Mouse (Mus musculus) hindbrain, embryonic 10.5 days (tissue): ENCODE data around the gene Poc1b. TPM values are rescaled to one million over a fixed set of nuclear protein-coding genes. Genes with fewer than 3 reads are reported as not detected.
"Not testable (repeated sequence)": the region's sequence is repeated elsewhere in the genome, so short reads cannot be mapped to it uniquely, and the experiment has no call there.

ENCODE experiments used
- DNase-seq: peaks from one replicate; pipeline ENCODE4 v3.0.0-alpha.2; 2017; ENCODE audit warnings: low spot score
- H3K27ac ChIP-seq: fragments of 300-500 bp; sonication (generic); 2 replicates; pipeline ENCODE4 v1.5.1; 2016; ENCODE audit warnings: mild to moderate bottlenecking, moderate library complexity
- H3K27me3 ChIP-seq: fragments of 300-500 bp; sonication (generic); 2 replicates; pipeline ENCODE4 v1.6.1; 2016; ENCODE audit warnings: mild to moderate bottlenecking; ENCODE audit not compliant: poor library complexity, insufficient read depth, severe bottlenecking
- H3K36me3 ChIP-seq: fragments of 300-500 bp; sonication (generic); 2 replicates; pipeline ENCODE4 v1.6.1; 2016; ENCODE audit warnings: mild to moderate bottlenecking, moderate library complexity
- H3K4me1 ChIP-seq: fragments of 300-500 bp; sonication (generic); replicated peaks from 2 replicates; pipeline ENCODE4 v1.6.1; 2016; ENCODE audit warnings: mild to moderate bottlenecking
- H3K4me3 ChIP-seq: fragments of 300-500 bp; sonication (generic); 2 replicates; pipeline ENCODE4 v1.5.1; 2016; ENCODE audit warnings: mild to moderate bottlenecking, moderate library complexity
- H3K9me3 ChIP-seq: fragments of 300-500 bp; sonication (generic); 2 replicates; pipeline ENCODE4 v1.6.1; 2016; ENCODE audit warnings: mild to moderate bottlenecking, moderate library complexity
- WGBS: fragments of 180-500 bp; shearing (Covaris S2); methylation state at CpG from one replicate; pipeline ENCODE4 v1.1.7; 2016; 5-methylcytosine and 5-hydroxymethylcytosine counted together
- polyA plus RNA-seq: library from polyadenylated mRNA; unstranded; fragments of >200 nt; fragmentation: Nextera tagmentation; extraction: Ambion mirVana; gene quantifications from 2 replicates; pipeline ENCODE4 v1.2.1, GENCODE M21; 2016

Poc1b gene
- polyA plus RNA-seq, 1 experiment from 2014 or later, result 27.6 TPM

GRCm38 (mm10) chr10:99146596-99146995 is 39.8 kb downstream of the Poc1b start:
- no peak for DNase-seq
- Histone ChIP-seq H3K4me3 (no peak overlapping the region), H3K27ac (no peak overlapping the region), H3K9me3 (no peaks in the 10 kb centered on the region), H3K4me1 (no peaks in the 10 kb centered on the region), H3K36me3 (peaks cover 47% of the 10 kb centered on the region), H3K27me3 (no peaks in the 10 kb centered on the region)
- 90% methylated on average over 8 of the region's 8 CpGs for WGBS

- no peak overlapping the region for H3K27ac ChIP-seq
- no peak for DNase-seq
- 92% methylated on average over 6 of the region's 6 CpGs for WGBS
- no peaks in the 10 kb centered on the region for H3K4me1 ChIP-seq
- H3K9me3 ChIP-seq, result no peaks in the 10 kb centered on the region
- no peaks in the 10 kb centered on the region for H3K27me3 ChIP-seq
- no peak overlapping the region for H3K4me3 ChIP-seq
- peaks cover 60% of the 10 kb centered on the region for H3K36me3 ChIP-seq
These were observed 43.2 kb downstream of the Poc1b start for GRCm38 (mm10) chr10:99150016-99150415.

- DNase-seq, result no peak
These were observed 44.7 kb downstream of the Poc1b start for GRCm38 (mm10) chr10:99151580-99151979.

GRCm38 (mm10) chr10:99152063-99152462 is 45.2 kb downstream of the Poc1b start:
- DNase-seq, result no peak
- 96% methylated on average over 6 of the region's 6 CpGs for WGBS

More at GRCm38 (mm10) chr10:99151580-99151979, 44.7 kb downstream of the Poc1b start:
- Histone ChIP-seq H3K4me3 (no peak overlapping the region), H3K36me3 (peaks cover 55% of the 10 kb centered on the region), H3K9me3 (no peaks in the 10 kb centered on the region), H3K4me1 (no peaks in the 10 kb centered on the region), H3K27ac (no peak overlapping the region), H3K27me3 (no peaks in the 10 kb centered on the region)
- WGBS, result 95% methylated on average over 1 of the region's 1 CpGs

GRCm38 (mm10) chr10:99154635-99155034 is 47.8 kb downstream of the Poc1b start:
- no peak for DNase-seq
- H3K27ac ChIP-seq, result no peak overlapping the region
- no peaks in the 10 kb centered on the region for H3K9me3 ChIP-seq
- no peaks in the 10 kb centered on the region for H3K4me1 ChIP-seq
- no peaks in the 10 kb centered on the region for H3K27me3 ChIP-seq
- H3K4me3 ChIP-seq, result no peak overlapping the region
- 87% methylated on average over 8 of the region's 8 CpGs for WGBS
- peaks cover 58% of the 10 kb centered on the region for H3K36me3 ChIP-seq

More at GRCm38 (mm10) chr10:99152063-99152462, 45.2 kb downstream of the Poc1b start:
- Histone ChIP-seq H3K9me3 (no peaks in the 10 kb centered on the region), H3K4me1 (no peaks in the 10 kb centered on the region), H3K27ac (no peak overlapping the region), H3K4me3 (no peak overlapping the region), H3K36me3 (peaks cover 56% of the 10 kb centered on the region), H3K27me3 (no peaks in the 10 kb centered on the region)

- DNase-seq, result no peak
- no peak overlapping the region for H3K4me3 ChIP-seq
- H3K27me3 ChIP-seq, result no peaks in the 10 kb centered on the region
- peaks cover 52% of the 10 kb centered on the region for H3K36me3 ChIP-seq
- 94% methylated on average over 5 of the region's 5 CpGs for WGBS
- no peaks in the 10 kb centered on the region for H3K4me1 ChIP-seq
- no peaks in the 10 kb centered on the region for H3K9me3 ChIP-seq
- H3K27ac ChIP-seq, result no peak overlapping the region
These were observed 50.0 kb downstream of the Poc1b start for GRCm38 (mm10) chr10:99156808-99157207.

GRCm38 (mm10) chr10:99157697-99158096 is 50.9 kb downstream of the Poc1b start:
- WGBS, result 92% methylated on average over 10 of the region's 10 CpGs
- not testable (repeated sequence) for H3K9me3 ChIP-seq, H3K4me3 ChIP-seq, DNase-seq, H3K4me1 ChIP-seq, H3K27ac ChIP-seq, H3K27me3 ChIP-seq
- peaks cover 52% of the 10 kb centered on the region for H3K36me3 ChIP-seq

- H3K4me3 ChIP-seq, result no peak overlapping the region
- no peaks in the 10 kb centered on the region for H3K27me3 ChIP-seq
- peaks cover 18% of the 10 kb centered on the region; the same call in 1 of the 2 replicates for H3K4me1 ChIP-seq
- peak; percentile 42 for DNase-seq
- no peaks in the 10 kb centered on the region for H3K9me3 ChIP-seq
- H3K36me3 ChIP-seq, result peaks cover 22% of the 10 kb centered on the region
- peak overlapping the region; percentile 20; the same call in 1 of the 2 replicates for H3K27ac ChIP-seq
- 38% methylated on average over 8 of the region's 8 CpGs for WGBS
These were observed 55.2 kb downstream of the Poc1b start for GRCm38 (mm10) chr10:99161987-99162582.

GRCm38 (mm10) chr10:99163002-99163401 is 56.2 kb downstream of the Poc1b start:
- peaks cover 16% of the 10 kb centered on the region for H3K36me3 ChIP-seq
- H3K9me3 ChIP-seq, result no peaks in the 10 kb centered on the region
- peaks cover 18% of the 10 kb centered on the region; the same call in 1 of the 2 replicates for H3K4me1 ChIP-seq
- peak overlapping the region; percentile 20; the same call in 1 of the 2 replicates for H3K27ac ChIP-seq
- H3K4me3 ChIP-seq, result no peak overlapping the region
- WGBS, result 85% methylated on average over 5 of the region's 5 CpGs
- H3K27me3 ChIP-seq, result no peaks in the 10 kb centered on the region
- no peak for DNase-seq

- Histone ChIP-seq H3K4me1 (peaks cover 18% of the 10 kb centered on the region; the same call in 1 of the 2 replicates), H3K36me3 (peaks cover 11% of the 10 kb centered on the region), H3K9me3 (no peaks in the 10 kb centered on the region), H3K4me3 (no peak overlapping the region), H3K27ac (0 out of 2 replicates have a peak overlapping the region, but pooled peaks have one; percentile 50), H3K27me3 (no peaks in the 10 kb centered on the region)
- WGBS, result 52% methylated on average over 13 of the region's 13 CpGs
- DNase-seq, result peak; percentile 25
These were observed 58.1 kb downstream of the Poc1b start for GRCm38 (mm10) chr10:99164871-99165477.

- no peak overlapping the region for H3K27ac ChIP-seq
- H3K27me3 ChIP-seq, result no peaks in the 10 kb centered on the region
- H3K9me3 ChIP-seq, result no peaks in the 10 kb centered on the region
- 82% methylated on average over 7 of the region's 7 CpGs for whole genome bisulfite sequencing
- no peak overlapping the region for H3K4me3 ChIP-seq
- no peak for DNase-seq
- peaks cover 2% of the 10 kb centered on the region; the same call in 1 of the 2 replicates for H3K36me3 ChIP-seq
- peaks cover 18% of the 10 kb centered on the region; the same call in 1 of the 2 replicates for H3K4me1 ChIP-seq
These were observed 59.0 kb downstream of the Poc1b start for GRCm38 (mm10) chr10:99165751-99166282.

- no peak for DNase-seq
- H3K36me3 ChIP-seq, result 0 out of 2 replicates have a peak, but pooled peaks cover 2% of the 10 kb centered on the region
- no peaks in the 10 kb centered on the region for H3K27me3 ChIP-seq
- no peak overlapping the region for H3K27ac ChIP-seq
- WGBS, result 82% methylated on average over 3 of the region's 3 CpGs
- H3K9me3 ChIP-seq, result no peaks in the 10 kb centered on the region
- no peak overlapping the region for H3K4me3 ChIP-seq
- H3K4me1 ChIP-seq, result peaks cover 22% of the 10 kb centered on the region
These were observed 59.6 kb downstream of the Poc1b start for GRCm38 (mm10) chr10:99166392-99166791.

- H3K4me1 ChIP-seq, result peaks cover 31% of the 10 kb centered on the region
- 76% methylated on average over 6 of the region's 6 CpGs for WGBS
- H3K4me3 ChIP-seq, result no peak overlapping the region
- no peaks in the 10 kb centered on the region for H3K27me3 ChIP-seq
- no peak for DNase-seq
- 0 out of 2 replicates have a peak, but pooled peaks cover 2% of the 10 kb centered on the region for H3K36me3 ChIP-seq
- no peaks in the 10 kb centered on the region for H3K9me3 ChIP-seq
- H3K27ac ChIP-seq, result no peak overlapping the region
These were observed 61.6 kb downstream of the Poc1b start for GRCm38 (mm10) chr10:99168404-99168803.
